Mouse (Mus musculus) c-Kit-negative CD71-positive TER-119-positive erythroid progenitor cells, embryonic 14.5 days (primary cell): ENCODE measurements at regions not wholly inside any gene's neighbourhood (a gene's known extent, or its start where the extent isn't known, plus 50 kb on each side); places are given as distances from the start of the nearest gene placed in this dataset.
A peak's percentile ranks its signal among the peaks of the same experiment; 100 is the strongest.

ENCODE experiments used
- DNase-seq: peaks from one replicate; pipeline ENCODE4 v3.0.0-alpha.2; 2013; ENCODE audit warnings: low read depth, low spot score

DNA sequence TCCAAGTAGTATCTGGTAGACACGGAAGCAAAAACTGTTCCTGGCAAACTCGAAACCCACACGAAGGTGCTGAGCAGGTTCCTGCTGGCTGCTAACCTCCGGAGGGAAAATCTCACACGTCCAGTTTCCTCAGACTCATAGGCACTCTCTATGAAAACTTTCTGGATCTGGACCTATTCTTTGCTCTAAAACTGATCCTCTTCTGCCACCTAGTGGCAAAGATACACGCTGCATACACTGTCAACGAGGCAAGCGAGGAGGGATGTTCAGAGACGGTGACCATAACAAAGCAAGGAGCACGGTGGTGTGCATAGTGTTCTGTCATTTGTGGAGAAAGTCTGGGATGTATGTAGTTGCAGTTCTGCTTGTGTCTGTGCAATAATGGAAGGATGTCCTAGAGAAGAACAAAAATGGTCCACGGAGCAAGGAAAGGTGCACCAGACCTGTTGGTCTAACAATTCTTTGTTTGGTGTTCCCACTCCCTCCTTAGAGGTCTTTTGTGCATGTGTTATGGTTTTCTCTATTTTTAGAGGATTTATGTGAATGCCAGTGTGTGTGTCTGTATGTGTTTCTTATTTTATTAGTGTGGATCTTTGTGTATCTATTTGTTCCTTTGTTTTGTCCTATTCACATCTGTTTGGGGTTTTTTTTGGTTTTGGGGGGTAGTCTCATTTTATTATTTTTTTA lies 57.0 kb upstream of the Siglech start:
- peak; percentile 21 for DNase-seq
